Mouse (Mus musculus) megakaryocyte, embryonic 14.5 days (primary cell): ENCODE results near the gene Plppr4.

Experiments used
- FLI1 ChIP-seq: IDR thresholded peaks from 2 replicates; pipeline ENCODE4 v1.6.1; 2012; ENCODE audit warnings: low read length, inconsistent platforms, mixed read lengths
- GATA1 ChIP-seq: IDR thresholded peaks from 3 replicates; pipeline ENCODE4 v1.6.1; 2012; ENCODE audit warnings: mixed read lengths, low read length, inconsistent platforms, borderline replicate concordance

DNA sequence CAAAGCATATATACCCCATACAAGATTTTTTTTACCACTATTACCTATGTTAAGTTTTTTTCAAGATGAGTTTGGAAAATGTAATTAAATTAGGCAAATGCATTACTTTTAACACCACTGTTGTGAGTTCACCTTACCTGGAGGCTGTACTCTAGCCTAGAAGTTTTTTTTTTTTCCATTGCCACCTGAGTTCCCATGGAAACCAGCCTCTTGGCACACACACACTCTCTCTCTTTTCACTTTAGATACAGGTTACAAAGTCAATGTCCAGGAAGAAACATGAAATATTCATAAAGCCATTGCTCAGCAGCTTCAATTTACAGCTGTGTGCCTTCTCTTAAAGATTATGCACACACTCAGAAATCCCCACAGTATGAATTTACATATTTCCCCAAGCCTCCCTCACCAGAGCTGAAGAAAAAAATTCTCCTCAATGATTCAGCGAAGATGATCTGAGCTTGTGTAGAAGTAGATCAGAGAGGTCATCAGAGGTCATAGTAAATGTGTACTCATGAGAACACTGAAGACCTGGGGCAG, 59.9 kb downstream of the Plppr4 start:
- TF ChIP-seq GATA1 = no peak
- no peak for TF ChIP-seq FLI1
